Mouse (Mus musculus) CH12.LX (cell line): Measurements from ENCODE around the gene Vamp2. TPM values are rescaled to one million over a fixed set of nuclear protein-coding genes. Genes with fewer than 3 reads are reported as not detected.

Experiments
- DNase-seq: peaks from one replicate; pipeline ENCODE4 v3.0.0-alpha.2; 2013; ENCODE audit errors: extremely low read depth
- H3K27ac ChIP-seq: 2 replicates; pipeline ENCODE4 v1.5.1; 2012; ENCODE audit warnings: low read depth, mild to moderate bottlenecking, control low read depth, moderate library complexity; ENCODE audit not compliant: insufficient read depth
- H3K27me3 ChIP-seq: replicated peaks from 2 replicates; pipeline ENCODE3; 2012; ENCODE audit warnings: inconsistent platforms
- H3K36me3 ChIP-seq, 2 experiments: replicated peaks in 1 of 2; 2 replicates each; pipeline versions ENCODE3 to v1.6.1; 2012; ENCODE audit warnings: inconsistent platforms in 1 of 2, low read length in 1 of 2, mild to moderate bottlenecking in 1 of 2, mixed read lengths in 1 of 2, moderate library complexity in 1 of 2; ENCODE audit not compliant: control insufficient read depth in 1 of 2, insufficient read depth in 1 of 2
- H3K4me1 ChIP-seq, 2 experiments: 2 replicates each; pipeline ENCODE4 v1.6.1; 2012; ENCODE audit warnings: inconsistent platforms in 1 of 2, moderate library complexity in 1 of 2; ENCODE audit not compliant: insufficient read depth in 2 of 2, control insufficient read depth in 1 of 2
- H3K4me2 ChIP-seq: 2 replicates; pipeline ENCODE4 v1.6.1; 2012; ENCODE audit warnings: low read depth, mild to moderate bottlenecking, control low read depth; ENCODE audit not compliant: poor library complexity, insufficient read depth, severe bottlenecking
- H3K4me3 ChIP-seq, 3 experiments: fragments of 150-350 bp in 1 of 3; sonication (generic) in 1 of 3; replicated peaks in 1 of 3; 2 replicates each; pipeline versions ENCODE3 to v1.5.1; 2011 to 2012; ENCODE audit warnings: low read depth in 2 of 3, low read length in 2 of 3, mild to moderate bottlenecking in 2 of 3, moderate library complexity in 2 of 3, control low read depth in 1 of 3, improper control_type of control experiment in 1 of 3, inconsistent platforms in 1 of 3, mixed read lengths in 1 of 3; ENCODE audit not compliant: poor library complexity in 1 of 3
- H3K79me2 ChIP-seq: replicated peaks from 2 replicates; pipeline ENCODE4 v1.6.1; 2012; ENCODE audit warnings: mild to moderate bottlenecking, moderate library complexity; ENCODE audit not compliant: control insufficient read depth, poor library complexity, insufficient read depth, severe bottlenecking; ENCODE audit errors: extremely low read depth
- H3K9ac ChIP-seq: 2 replicates; pipeline ENCODE4 v1.6.1; 2012; ENCODE audit warnings: low read depth, mild to moderate bottlenecking, control low read depth, moderate library complexity; ENCODE audit not compliant: insufficient read depth
- H3K9me3 ChIP-seq: replicated peaks from 2 replicates; pipeline ENCODE3; 2012; ENCODE audit warnings: low read length, inconsistent platforms, mixed read lengths
- BHLHE40 ChIP-seq: IDR thresholded peaks from 2 replicates; pipeline ENCODE4 v1.6.1; 2011; ENCODE audit warnings: mild to moderate bottlenecking, low read depth, low read length, improper control_type of control experiment
- CHD1 ChIP-seq: IDR thresholded peaks from 2 replicates; pipeline ENCODE4 v1.6.1; 2012; ENCODE audit warnings: low read depth, low read length, improper control_type of control experiment, inconsistent platforms
- CTCF ChIP-seq, 2 experiments: IDR thresholded peaks in 1 of 2; conservative IDR thresholded peaks in 1 of 2; 2 replicates each; pipeline ENCODE4 v1.5.1; 2011 to 2012; ENCODE audit warnings: low read depth in 2 of 2, low read length in 2 of 2, improper control_type of control experiment in 1 of 2, inconsistent platforms in 1 of 2, mild to moderate bottlenecking in 1 of 2, moderate library complexity in 1 of 2
- E2F4 ChIP-seq: IDR thresholded peaks from 2 replicates; pipeline ENCODE4 v1.6.1; 2011; ENCODE audit warnings: low read depth, low read length, improper control_type of control experiment; ENCODE audit not compliant: insufficient replicate concordance
- ELF1 ChIP-seq: IDR thresholded peaks from 2 replicates; pipeline ENCODE4 v1.6.1; 2014; ENCODE audit warnings: low read depth, mild to moderate bottlenecking, inconsistent platforms, low read length, improper control_type of control experiment
- EP300 ChIP-seq: IDR thresholded peaks from 2 replicates; pipeline ENCODE4 v1.6.1; 2011; ENCODE audit warnings: low read length, improper control_type of control experiment
- ETS1 ChIP-seq: conservative IDR thresholded peaks from 2 replicates; pipeline ENCODE4 v1.6.1; 2012; ENCODE audit warnings: low read depth, mild to moderate bottlenecking, inconsistent platforms, low read length, improper control_type of control experiment, moderate library complexity
- GABPA ChIP-seq: IDR thresholded peaks from 2 replicates; pipeline ENCODE4 v1.6.1; 2012; ENCODE audit warnings: low read depth, low read length, improper control_type of control experiment, inconsistent platforms; ENCODE audit not compliant: insufficient replicate concordance
- IRF4 ChIP-seq: IDR thresholded peaks from 2 replicates; pipeline ENCODE4 v1.6.1; 2014; ENCODE audit warnings: low read depth, mild to moderate bottlenecking, inconsistent platforms, low read length, improper control_type of control experiment
- JUN ChIP-seq: IDR thresholded peaks from 2 replicates; pipeline ENCODE4 v1.6.1; 2011; ENCODE audit warnings: low read depth, mild to moderate bottlenecking, low read length, improper control_type of control experiment, moderate library complexity; ENCODE audit not compliant: insufficient read depth
- JUND ChIP-seq: conservative IDR thresholded peaks from 2 replicates; pipeline ENCODE4 v1.6.1; 2011; ENCODE audit warnings: low read depth, low read length, improper control_type of control experiment
- MAFK ChIP-seq: IDR thresholded peaks from 2 replicates; pipeline ENCODE4 v1.6.1; 2011; ENCODE audit warnings: low read length, improper control_type of control experiment; ENCODE audit not compliant: insufficient replicate concordance
- MAX ChIP-seq: IDR thresholded peaks from 2 replicates; pipeline ENCODE4 v1.6.1; 2011; ENCODE audit warnings: low read length, improper control_type of control experiment
- MEF2A ChIP-seq: IDR thresholded peaks from 2 replicates; pipeline ENCODE4 v1.6.1; 2014; ENCODE audit warnings: low read depth, mild to moderate bottlenecking, inconsistent platforms, low read length, improper control_type of control experiment, borderline replicate concordance
- MXI1 ChIP-seq: IDR thresholded peaks from 2 replicates; pipeline ENCODE4 v1.6.1; 2011; ENCODE audit warnings: mild to moderate bottlenecking, low read depth, low read length, improper control_type of control experiment
- NELFE ChIP-seq: IDR thresholded peaks from 2 replicates; pipeline ENCODE4 v1.6.1; 2011; ENCODE audit warnings: low read depth, low read length, improper control_type of control experiment
- NRF1 ChIP-seq: IDR thresholded peaks from 2 replicates; pipeline ENCODE4 v1.6.1; 2014; ENCODE audit warnings: low read depth, mild to moderate bottlenecking, inconsistent platforms, low read length, improper control_type of control experiment, moderate library complexity
- POLR2AphosphoS2 ChIP-seq: IDR thresholded peaks from 2 replicates; pipeline ENCODE4 v1.6.1; 2011; ENCODE audit warnings: low read depth, low read length, improper control_type of control experiment
- SIN3A ChIP-seq: IDR thresholded peaks from 2 replicates; pipeline ENCODE4 v1.6.1; 2012; ENCODE audit warnings: low read length, improper control_type of control experiment, inconsistent platforms
- TCF12 ChIP-seq: IDR thresholded peaks from 2 replicates; pipeline ENCODE4 v1.6.1; 2014; ENCODE audit warnings: low read depth, mild to moderate bottlenecking, inconsistent platforms, low read length, improper control_type of control experiment
- UBTF ChIP-seq: IDR thresholded peaks from 2 replicates; pipeline ENCODE4 v1.6.1; 2012; ENCODE audit warnings: low read depth, mild to moderate bottlenecking, inconsistent platforms, low read length, improper control_type of control experiment, moderate library complexity
- USF1 ChIP-seq: IDR thresholded peaks from 2 replicates; pipeline ENCODE4 v1.6.1; 2014; ENCODE audit warnings: low read depth, mild to moderate bottlenecking, inconsistent platforms, low read length, improper control_type of control experiment
- ZC3H11A ChIP-seq: IDR thresholded peaks from 2 replicates; pipeline ENCODE4 v1.6.1; 2012; ENCODE audit warnings: low read depth, mild to moderate bottlenecking, inconsistent platforms, low read length, improper control_type of control experiment
- ZKSCAN1 ChIP-seq: IDR thresholded peaks from 2 replicates; pipeline ENCODE4 v1.6.1; 2012; ENCODE audit warnings: low read depth, inconsistent platforms, low read length, improper control_type of control experiment, borderline replicate concordance
- ZMIZ1 ChIP-seq: IDR thresholded peaks from 2 replicates; pipeline ENCODE4 v1.6.1; 2012; ENCODE audit warnings: low read depth, mild to moderate bottlenecking, inconsistent platforms, low read length, improper control_type of control experiment
- ZNF384 ChIP-seq: IDR thresholded peaks from 2 replicates; pipeline ENCODE4 v1.6.1; 2012; ENCODE audit warnings: low read depth, low read length, improper control_type of control experiment, inconsistent platforms
- dilution Hi-C: fragments of 300-500 bp; cut with MboI; formaldehyde crosslinking; loops from 2 replicates; pipeline ENCODE4 v1.14.3; 2020; ENCODE audit warnings: low sequenced_read_pairs; ENCODE audit not compliant: extremely low pct_unique_long_range_greater_than_20kb, extremely low pct_ligation_motif_present
- in situ Hi-C: fragments of 300-500 bp; cut with MboI; formaldehyde crosslinking; loops from 3 replicates; pipeline ENCODE4 v1.14.3; 2019; ENCODE audit warnings: low sequenced_read_pairs, low pct_ligation_motif_present, low pct_unique_long_range_greater_than_20kb, mixed read lengths
- polyA plus RNA-seq: library from polyadenylated mRNA; unstranded; fragments of >175 nt; gene quantifications from 2 replicates; pipeline ENCODE4 v1.2.1, GENCODE M21; 2012; ENCODE audit warnings: low read depth; ENCODE audit not compliant: insufficient read length
- total RNA-seq, 2 experiments: library from RNA; depleted of rRNA; stranded (reverse); fragments of 300-350 nt in 1 of 2; fragments of >200 nt in 1 of 2; gene quantifications; 2 replicates each; pipeline ENCODE4 v1.2.3; 2012 to 2014

The Vamp2 gene
- total and polyA plus RNA-seq, 3 experiments: 1.3 to 26.0 (median 8.2) TPM

DNA sequence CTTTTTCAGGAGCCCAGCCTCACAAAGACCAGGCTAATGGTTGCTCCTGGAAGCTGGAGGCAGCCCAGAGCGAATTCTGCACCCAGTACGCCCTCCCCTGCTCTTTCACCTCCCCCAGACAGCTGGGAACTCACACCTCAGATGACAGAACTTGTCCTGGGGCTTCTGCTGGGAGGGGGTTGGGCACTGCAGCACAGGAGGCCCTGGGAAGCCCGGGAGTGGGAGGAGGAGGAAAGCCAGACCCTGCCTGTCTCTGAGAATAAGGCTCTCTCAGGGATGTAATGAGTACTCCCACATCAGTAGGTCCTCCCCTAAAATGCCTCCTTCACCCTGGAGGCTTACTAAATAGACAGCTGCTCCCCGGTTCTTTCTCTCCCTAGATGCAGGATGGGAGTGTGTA is 1.2 kb upstream of the Vamp2 start:
- no peak overlapping the region for H3K27ac ChIP-seq
- H3K9me3 ChIP-seq: peaks cover 4% of the 10 kb centered on the region
- TF ChIP-seq BHLHE40: no peak
- TF ChIP-seq MAX: no peak
- TF ChIP-seq ZC3H11A: no peak
- TF ChIP-seq ZKSCAN1: no peak
- TF ChIP-seq POLR2AphosphoS2: no peak
- TF ChIP-seq USF1: no peak
- no peak for TF ChIP-seq NELFE
- no peak for TF ChIP-seq E2F4
- TF ChIP-seq UBTF: no peak
- TF ChIP-seq MAFK: no peak
- no peak for TF ChIP-seq EP300
- H3K4me2 ChIP-seq: no peak overlapping the region
- H3K27me3 ChIP-seq: peaks cover 29% of the 10 kb centered on the region
- H3K4me1 ChIP-seq: peaks cover 18 to 41% of the 10 kb centered on the region in 2 experiments
- H3K9ac ChIP-seq: no peak overlapping the region
- in situ Hi-C loops (loop anchor here (25.0 kb wide), 1 partner anchor 925 kb away; the partner anchor contains the start of genes Acadvl, Dlg4 and Dvl2), dilution Hi-C loops (no loop called here)
- peaks cover 29% of the 10 kb centered on the region for H3K79me2 ChIP-seq
- DNase-seq: no peak
- H3K36me3 ChIP-seq: peaks cover 18 to 28% of the 10 kb centered on the region in 2 experiments
- no peak overlapping the region for H3K4me3 ChIP-seq

GRCm38 (mm10) chr11:69087597-69087996 is 693 bp upstream of the Vamp2 start:
- TF ChIP-seq NELFE (no peak), SIN3A (no peak), NRF1 (no peak), E2F4 (no peak), ETS1 (no peak), MAFK (no peak), POLR2AphosphoS2 (no peak), GABPA (no peak), JUN (no peak), CHD1 (no peak), CTCF (conservative IDR thresholded peaks at IDR 0.05 in 1 of 2, IDR thresholded peaks at IDR 0.05 in 1 of 2; ENCODE audit: low read depth in 2 of 2, low read length in 2 of 2) (no peak), MEF2A (no peak), JUND (no peak), MXI1 (no peak), ZMIZ1 (no peak), TCF12 (no peak), ZNF384 (no peak), IRF4 (no peak), ELF1 (no peak)
- TF ChIP-seq, all 38 proteins: peak for 0
- in situ Hi-C loops: loop anchor here (25.0 kb wide), 1 partner anchor 925 kb away; the partner anchor contains the start of genes Acadvl, Dlg4 and Dvl2
- H3K27ac ChIP-seq: no peak overlapping the region
- dilution Hi-C loops: no loop called here
- H3K27me3 ChIP-seq: peaks cover 25% of the 10 kb centered on the region
- H3K9ac ChIP-seq: 0 out of 2 replicates have a peak overlapping the region, but pooled peaks have one; percentile 96
- peaks cover 20 to 45% of the 10 kb centered on the region in 2 experiments for H3K4me1 ChIP-seq
- no peak for DNase-seq
- peak overlapping the region; percentile 74; the same call in 1 of the 2 replicates for H3K4me2 ChIP-seq
- H3K36me3 ChIP-seq: peaks cover 20 to 32% of the 10 kb centered on the region in 2 experiments
- H3K9me3 ChIP-seq: peaks cover 4% of the 10 kb centered on the region
- peaks cover 29% of the 10 kb centered on the region for H3K79me2 ChIP-seq
- H3K4me3 ChIP-seq: no peak overlapping the region
